Mouse (Mus musculus) neutrophil, adult 59 days (primary cell): Measurements from ENCODE around the gene Gm8020. TPM values are rescaled to one million over a fixed set of nuclear protein-coding genes. Genes with fewer than 3 reads are reported as not detected.

ENCODE experiments used
- total RNA-seq, 2 experiments: library from RNA; stranded (reverse); gene quantifications; 1 replicate in 1 of 2; 2 replicates in 1 of 2; pipeline ENCODE4 v1.2.4; 2023

Gm8020 gene
- not detected for total RNA-seq

GRCm38 (mm10) chr14:42502249-42502648 is at the start of gene Gm8020:
Gene Gm8020 (minus strand): TSS chr14:42502349.

GRCm38 (mm10) chr14:42524182-42524581 is 22.0 kb upstream of the Gm8020 start, which contains the start of gene Gm8024:
Gene Gm8024 (minus strand): TSS chr14:42524282.

GRCm38 (mm10) chr14:42463581-42463980 is 38.6 kb downstream of the Gm8020 start, which contains the start of gene Gm8011:
Gene Gm8011 (plus strand): TSS chr14:42463881.

Other genes starting within 250 kb of the Gm8020 start
- not detected for gene Gm17026, start 242.3 kb downstream of the Gm8020 start, total RNA-seq
- gene Gm9611, start 205.0 kb downstream of the Gm8020 start, total RNA-seq: not detected
- not detected for gene Gm7995, start 192.1 kb downstream of the Gm8020 start, total RNA-seq
- not detected for gene Gm8005, start 62.7 kb downstream of the Gm8020 start, total RNA-seq
- not detected for gene Gm8011, start 38.5 kb downstream of the Gm8020 start, total RNA-seq
- not detected for gene Gm8024, start 21.9 kb upstream of the Gm8020 start, total RNA-seq
- not detected for gene Gm17124, start 97.5 kb upstream of the Gm8020 start, total RNA-seq
- gene Gm3633, start 139.6 kb upstream of the Gm8020 start, total RNA-seq: not detected
- not detected for gene Gm10378, start 153.6 kb upstream of the Gm8020 start, total RNA-seq